Mouse (Mus musculus): ENCODE results near the gene Rab5c.

- TF ChIP-seq ZKSCAN1 (IDR thresholded peaks at IDR 0.05; ENCODE audit: borderline replicate concordance, low read depth, low read length) (no peak), MAX (IDR thresholded peaks at IDR 0.05; ENCODE audit: low read length) (no peak), MAFK (IDR thresholded peaks at IDR 0.05; ENCODE audit: insufficient replicate concordance, low read length) (no peak)
Observed at GRCm38 (mm10) chr11:100697921-100698320, 40.1 kb downstream of the Rab5c start.
